Mouse (Mus musculus) liver, embryonic 12.5 days (tissue): ENCODE data around the gene Snupn. TPM values are rescaled to one million over a fixed set of nuclear protein-coding genes. Genes with fewer than 3 reads are reported as not detected.

Source experiments
- ATAC-seq: fragments of 200-750 bp; cut with Nextera tagmentation; 2 replicates; pipeline ENCODE4 v1.8.0; 2017; ENCODE audit warnings: moderate number of reproducible peaks, mild to moderate bottlenecking, moderate library complexity
- H3K27ac ChIP-seq: fragments of 300-500 bp; sonication (generic); 2 replicates; pipeline ENCODE4 v1.5.1; 2016; ENCODE audit warnings: mild to moderate bottlenecking
- H3K27me3 ChIP-seq: fragments of 300-500 bp; sonication (generic); replicated peaks from 2 replicates; pipeline ENCODE4 v1.6.1; 2016; ENCODE audit warnings: mild to moderate bottlenecking, moderate library complexity
- H3K36me3 ChIP-seq: fragments of 300-500 bp; sonication (generic); 2 replicates; pipeline ENCODE4 v1.6.1; 2016; ENCODE audit warnings: mild to moderate bottlenecking, moderate library complexity
- H3K4me1 ChIP-seq: fragments of 300-500 bp; sonication (generic); 2 replicates; pipeline ENCODE4 v1.6.1; 2016
- H3K4me2 ChIP-seq: fragments of 300-500 bp; sonication (generic); 2 replicates; pipeline ENCODE4 v1.6.1; 2016; ENCODE audit warnings: mild to moderate bottlenecking, moderate library complexity
- H3K4me3 ChIP-seq: fragments of 300-500 bp; sonication (generic); 2 replicates; pipeline ENCODE4 v1.5.1; 2016; ENCODE audit warnings: mild to moderate bottlenecking, moderate library complexity
- H3K9ac ChIP-seq: fragments of 300-500 bp; sonication (generic); 2 replicates; pipeline ENCODE4 v1.6.1; 2016; ENCODE audit warnings: mild to moderate bottlenecking, moderate library complexity
- H3K9me3 ChIP-seq: fragments of 300-500 bp; sonication (generic); replicated peaks from 2 replicates; pipeline ENCODE4 v1.6.1; 2016; ENCODE audit warnings: mild to moderate bottlenecking, moderate library complexity
- WGBS: fragments of 180-500 bp; shearing (Covaris S2); methylation state at CpG from one replicate; pipeline ENCODE4 v1.1.7; 2016; ENCODE audit not compliant: insufficient replicate concordance; 5-methylcytosine and 5-hydroxymethylcytosine counted together
- polyA plus RNA-seq: library from polyadenylated mRNA; unstranded; fragments of >200 nt; fragmentation: Nextera tagmentation; extraction: Ambion mirVana; gene quantifications from 2 replicates; pipeline ENCODE4 v1.2.1, GENCODE M21; 2016

Gene Snupn
- polyA plus RNA-seq, 1 experiment from 2014 or later, result 13.2 TPM

- peaks cover 18% of the 10 kb centered on the region; the same call in 1 of the 2 replicates for H3K27me3 ChIP-seq
- H3K36me3 ChIP-seq, result peaks cover 15% of the 10 kb centered on the region
- H3K27ac ChIP-seq, result no peak overlapping the region
- peak overlapping the region; percentile 29 for H3K4me2 ChIP-seq
- H3K9ac ChIP-seq, result no peak overlapping the region
- peak overlapping the region; percentile 5; the same call in 1 of the 2 replicates for H3K4me3 ChIP-seq
- H3K9me3 ChIP-seq, result no peaks in the 10 kb centered on the region
- ATAC-seq, result no peak
- H3K4me1 ChIP-seq, result peaks cover 43% of the 10 kb centered on the region
- 58% methylated on average over 8 of the region's 8 CpGs for WGBS
Observed at GRCm38 (mm10) chr9:56923841-56924650, 26.6 kb upstream of the Snupn start.

- 15% methylated on average over 7 of the region's 7 CpGs for whole genome bisulfite sequencing
- H3K4me1 ChIP-seq, result peaks cover 43% of the 10 kb centered on the region
- peak overlapping the region; percentile 16; the same call in 1 of the 2 replicates for H3K4me3 ChIP-seq
- H3K9ac ChIP-seq, result no peak overlapping the region
- ATAC-seq, result no peak
- H3K9me3 ChIP-seq, result no peaks in the 10 kb centered on the region
- peaks cover 15% of the 10 kb centered on the region for H3K36me3 ChIP-seq
- H3K4me2 ChIP-seq, result peak overlapping the region; percentile 29
- H3K27ac ChIP-seq, result 0 out of 2 replicates have a peak overlapping the region, but pooled peaks have one; percentile 36
- H3K27me3 ChIP-seq, result peaks cover 23% of the 10 kb centered on the region; the same call in 1 of the 2 replicates
Observed at GRCm38 (mm10) chr9:56924651-56925027, 26.0 kb upstream of the Snupn start.

- H3K36me3 ChIP-seq, result peaks cover 15% of the 10 kb centered on the region
- H3K27ac ChIP-seq, result peak overlapping the region; percentile 36; the same call in 1 of the 2 replicates
- ATAC-seq, result no peak
- peaks cover 43% of the 10 kb centered on the region for H3K4me1 ChIP-seq
- H3K4me2 ChIP-seq, result peak overlapping the region; percentile 29
- no peak overlapping the region for H3K9ac ChIP-seq
- H3K9me3 ChIP-seq, result no peaks in the 10 kb centered on the region
- peak overlapping the region; percentile 16; the same call in 1 of the 2 replicates for H3K4me3 ChIP-seq
- 84% methylated on average over 26 of the region's 26 CpGs for WGBS
- H3K27me3 ChIP-seq, result peaks cover 31% of the 10 kb centered on the region
Observed at GRCm38 (mm10) chr9:56925291-56926024, 25.2 kb upstream of the Snupn start.

GRCm38 (mm10) chr9:56926025-56926360 is 24.7 kb upstream of the Snupn start:
- Histone ChIP-seq H3K27me3 (peaks cover 35% of the 10 kb centered on the region), H3K4me2 (peak overlapping the region; percentile 86; the same call in 1 of the 2 replicates), H3K36me3 (peaks cover 15% of the 10 kb centered on the region), H3K9me3 (no peaks in the 10 kb centered on the region), H3K4me3 (no peak overlapping the region), H3K27ac (no peak overlapping the region), H3K4me1 (peaks cover 43% of the 10 kb centered on the region), H3K9ac (no peak overlapping the region)
- ATAC-seq, result no peak
- 81% methylated on average over 10 of the region's 10 CpGs for WGBS

GRCm38 (mm10) chr9:56926387-56926786 is 24.3 kb upstream of the Snupn start:
- Histone ChIP-seq H3K4me1 (peaks cover 43% of the 10 kb centered on the region), H3K4me2 (peak overlapping the region; percentile 86), H3K4me3 (no peak overlapping the region), H3K9me3 (no peaks in the 10 kb centered on the region), H3K27ac (no peak overlapping the region), H3K27me3 (peaks cover 39% of the 10 kb centered on the region), H3K36me3 (peaks cover 11% of the 10 kb centered on the region), H3K9ac (no peak overlapping the region)
- no peak for ATAC-seq
- 60% methylated on average over 10 of the region's 10 CpGs for WGBS

- Histone ChIP-seq H3K9me3 (no peaks in the 10 kb centered on the region), H3K4me2 (peak overlapping the region; percentile 86), H3K36me3 (peaks cover 1% of the 10 kb centered on the region; the same call in 1 of the 2 replicates), H3K9ac (peak overlapping the region; percentile 70), H3K4me3 (peak overlapping the region; percentile 67), H3K27ac (peak overlapping the region; percentile 73), H3K4me1 (peaks cover 43% of the 10 kb centered on the region), H3K27me3 (peaks cover 41% of the 10 kb centered on the region)
- WGBS, result 3% methylated on average over 35 of the region's 35 CpGs
- 0 out of 2 replicates have a peak, but pooled peaks have one; percentile 14 for ATAC-seq
Observed at GRCm38 (mm10) chr9:56927191-56928012, 23.3 kb upstream of the Snupn start.

GRCm38 (mm10) chr9:56928041-56928811 is 22.5 kb upstream of the Snupn start, which contains the start of gene Snx33:
TSS of gene Snx33 (minus strand) at chr9:56928371.
- H3K9me3 ChIP-seq, result no peaks in the 10 kb centered on the region
- H3K27ac ChIP-seq, result peak within 1 kb of the TSS; percentile 73
- H3K4me1 ChIP-seq, result peaks cover 43% of the 10 kb centered on the region
- peak within 1 kb of the TSS; percentile 86 for H3K4me2 ChIP-seq
- ATAC-seq, result peak; percentile 78
- H3K27me3 ChIP-seq, result peaks cover 47% of the 10 kb centered on the region
- peak within 1 kb of the TSS; percentile 67 for H3K4me3 ChIP-seq
- H3K36me3 ChIP-seq, result no peaks in the 10 kb centered on the region
- 1% methylated on average over 49 of the region's 50 CpGs for WGBS
- H3K9ac ChIP-seq, result peak within 1 kb of the TSS; percentile 70

GRCm38 (mm10) chr9:56929496-56929895 is 21.2 kb upstream of the Snupn start:
- Histone ChIP-seq H3K9ac (no peak overlapping the region), H3K27ac (no peak overlapping the region), H3K4me2 (no peak overlapping the region), H3K9me3 (no peaks in the 10 kb centered on the region), H3K27me3 (peaks cover 47% of the 10 kb centered on the region), H3K4me3 (no peak overlapping the region), H3K36me3 (no peaks in the 10 kb centered on the region), H3K4me1 (peaks cover 37% of the 10 kb centered on the region)
- no peak for ATAC-seq
- WGBS, result 41% methylated on average over 4 of the region's 4 CpGs

- H3K36me3 ChIP-seq, result no peaks in the 10 kb centered on the region
- no peak overlapping the region for H3K9ac ChIP-seq
- H3K4me1 ChIP-seq, result peaks cover 28% of the 10 kb centered on the region
- no peak for ATAC-seq
- no peak overlapping the region for H3K4me2 ChIP-seq
- H3K4me3 ChIP-seq, result no peak overlapping the region
- peaks cover 47% of the 10 kb centered on the region for H3K27me3 ChIP-seq
- no peaks in the 10 kb centered on the region for H3K9me3 ChIP-seq
- no peak overlapping the region for H3K27ac ChIP-seq
- 45% methylated on average over 1 of the region's 1 CpGs for WGBS
Observed at GRCm38 (mm10) chr9:56930556-56930955, 20.1 kb upstream of the Snupn start.

- 10% methylated on average over 6 of the region's 6 CpGs for WGBS
- Histone ChIP-seq H3K27me3 (peaks cover 6% of the 10 kb centered on the region; the same call in 1 of the 2 replicates), H3K4me3 (peak overlapping the region; percentile 94), H3K36me3 (peaks cover 8% of the 10 kb centered on the region; the same call in 1 of the 2 replicates), H3K9me3 (no peaks in the 10 kb centered on the region), H3K4me2 (peak overlapping the region; percentile 95), H3K9ac (peak overlapping the region; percentile 68), H3K4me1 (peaks cover 27% of the 10 kb centered on the region), H3K27ac (peak overlapping the region; percentile 88; the same call in 1 of the 2 replicates)
- no peak for ATAC-seq
Observed at GRCm38 (mm10) chr9:56936861-56937222, 13.8 kb upstream of the Snupn start.
